Mouse (Mus musculus): ENCODE data around the gene Arl2bp. TPM values are rescaled to one million over a fixed set of nuclear protein-coding genes. Genes with fewer than 3 reads are reported as not detected.

Gene Arl2bp
- total RNA-seq (2014; rRNA removed): 134 and 234 TPM in 2 replicates
- polyA plus RNA-seq (2015; fragmentation: Nextera tagmentation; extraction: Ambion mirVana): 199 and 208 TPM in 2 replicates

GRCm38 (mm10) chr8:94666456-94667308 is at the start of gene Arl2bp:
Arl2bp (plus strand) TSS chr8:94666600.
- Histone ChIP-seq H3K4me2 (ENCODE audit: low read depth, low read length) (peak within 1 kb of the TSS; percentile 78), H3K27me3 (ENCODE audit: insufficient read depth, low read length) (no peaks in the 10 kb centered on the region), H3K9me3 (ENCODE audit: low read length) (no peaks in the 10 kb centered on the region), H3K36me3 (ENCODE audit: insufficient read depth, low read length) (peaks cover 13% of the 10 kb centered on the region), H3K9ac (replicated peaks; ENCODE audit: low read length) (peak within 1 kb of the TSS; percentile 99), H3K4me1 (ENCODE audit: insufficient read depth, low read length) (peaks cover 8% of the 10 kb centered on the region; the same call in 1 of the 2 replicates), H3K27ac (peak within 1 kb of the TSS; percentile 94), H3K4me3 (ENCODE audit: low read length) (peak within 1 kb of the TSS; percentile 74)
- ATAC-seq (peak; percentile 98), DNase-seq (ENCODE audit: low spot score) (peak; percentile 97)
- no peak for TF ChIP-seq CTCF (IDR thresholded peaks at IDR 0.05; ENCODE audit: low read depth)
- WGBS: under 1% methylated on average over 74 of the region's 74 CpGs

DNA sequence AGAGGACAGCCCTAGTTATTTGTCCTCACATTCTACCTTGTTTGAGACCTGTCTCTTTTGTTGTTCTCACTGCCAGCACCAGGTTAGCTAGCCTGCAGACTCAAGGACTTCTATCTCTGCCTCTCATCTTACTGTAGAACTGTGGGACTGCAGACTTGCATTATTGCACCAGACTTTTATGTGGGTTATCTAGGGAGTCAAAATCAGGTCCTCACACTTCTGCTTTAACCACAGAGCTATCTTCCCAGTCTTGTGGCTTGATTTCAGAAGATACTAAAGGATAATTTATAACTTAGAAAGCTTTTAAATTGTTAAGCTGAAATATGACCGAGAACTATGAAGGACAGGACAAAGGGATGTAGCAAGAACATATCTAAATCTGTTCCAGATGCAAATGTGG is 41.5 kb upstream of the Arl2bp start:
- no peaks in the 10 kb centered on the region for H3K9me3 ChIP-seq (ENCODE audit: low read length)
- no peak for TF ChIP-seq CTCF (IDR thresholded peaks at IDR 0.05; ENCODE audit: low read depth)
- H3K27ac ChIP-seq: no peak overlapping the region
- H3K36me3 ChIP-seq (ENCODE audit: insufficient read depth, low read length): peaks cover 9% of the 10 kb centered on the region; the same call in 1 of the 2 replicates
- H3K4me2 ChIP-seq (ENCODE audit: low read depth, low read length): no peak overlapping the region
- no peaks in the 10 kb centered on the region for H3K27me3 ChIP-seq (ENCODE audit: insufficient read depth, low read length)
- H3K4me3 ChIP-seq (ENCODE audit: low read length): no peak overlapping the region
- DNase-seq (ENCODE audit: low spot score): no peak
- ATAC-seq: no peak
- WGBS: 98% methylated on average over 1 of the region's 1 CpGs
- H3K4me1 ChIP-seq (ENCODE audit: insufficient read depth, low read length): no peaks in the 10 kb centered on the region
- H3K9ac ChIP-seq (replicated peaks; ENCODE audit: low read length): no peak overlapping the region

GRCm38 (mm10) chr8:94633564-94634194 is 32.7 kb upstream of the Arl2bp start:
- H3K36me3 ChIP-seq (ENCODE audit: insufficient read depth, low read length): peaks cover 44% of the 10 kb centered on the region
- DNase-seq (ENCODE audit: low spot score) (no peak), ATAC-seq (no peak)
- no peaks in the 10 kb centered on the region for H3K4me1 ChIP-seq (ENCODE audit: insufficient read depth, low read length)
- no peak overlapping the region for H3K9ac ChIP-seq (replicated peaks; ENCODE audit: low read length)
- WGBS: 92% methylated on average over 2 of the region's 2 CpGs
- no peak overlapping the region for H3K4me3 ChIP-seq (ENCODE audit: low read length)
- H3K27me3 ChIP-seq (ENCODE audit: insufficient read depth, low read length): no peaks in the 10 kb centered on the region
- no peak overlapping the region for H3K27ac ChIP-seq
- H3K9me3 ChIP-seq (ENCODE audit: low read length): no peaks in the 10 kb centered on the region
- no peak for TF ChIP-seq CTCF (IDR thresholded peaks at IDR 0.05; ENCODE audit: low read depth)
- H3K4me2 ChIP-seq (ENCODE audit: low read depth, low read length): no peak overlapping the region

DNA sequence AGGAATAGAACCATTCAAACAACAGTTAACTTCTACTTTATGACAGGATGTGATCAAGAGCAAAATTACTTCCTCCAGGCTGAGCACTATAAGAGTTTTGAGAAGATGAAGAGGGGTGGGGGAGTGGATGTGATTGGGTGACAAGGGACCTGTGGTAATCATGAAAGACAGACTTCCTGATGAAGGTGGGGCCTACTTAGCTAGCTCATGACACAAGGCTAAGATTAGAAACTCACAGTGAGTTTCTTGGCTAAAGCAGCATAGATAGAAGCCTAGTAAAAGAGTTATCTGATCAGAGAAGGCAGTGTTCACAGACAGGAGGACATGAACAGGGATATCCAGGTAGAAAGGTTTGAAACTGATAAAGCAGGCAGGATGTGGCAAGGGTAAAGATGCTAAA is 32.2 kb upstream of the Arl2bp start:
- no peak for TF ChIP-seq CTCF (IDR thresholded peaks at IDR 0.05; ENCODE audit: low read depth)
- ATAC-seq (no peak), DNase-seq (ENCODE audit: low spot score) (no peak)

GRCm38 (mm10) chr8:94641183-94641582 is 25.2 kb upstream of the Arl2bp start:
- Histone ChIP-seq H3K27me3 (ENCODE audit: insufficient read depth, low read length) (no peaks in the 10 kb centered on the region), H3K4me1 (ENCODE audit: insufficient read depth, low read length) (no peaks in the 10 kb centered on the region), H3K9ac (replicated peaks; ENCODE audit: low read length) (no peak overlapping the region), H3K36me3 (ENCODE audit: insufficient read depth, low read length) (peaks cover 60% of the 10 kb centered on the region), H3K4me3 (ENCODE audit: low read length) (no peak overlapping the region), H3K4me2 (ENCODE audit: low read depth, low read length) (no peak overlapping the region), H3K27ac (no peak overlapping the region), H3K9me3 (ENCODE audit: low read length) (no peaks in the 10 kb centered on the region)
- ATAC-seq (no peak), DNase-seq (ENCODE audit: low spot score) (no peak)
- TF ChIP-seq CTCF (IDR thresholded peaks at IDR 0.05; ENCODE audit: low read depth): no peak
- 92% methylated on average over 2 of the region's 2 CpGs for whole genome bisulfite sequencing

More for the DNA sequence above, 32.2 kb upstream of the Arl2bp start:
- Histone ChIP-seq H3K27me3 (ENCODE audit: insufficient read depth, low read length) (no peaks in the 10 kb centered on the region), H3K4me3 (ENCODE audit: low read length) (no peak overlapping the region), H3K9me3 (ENCODE audit: low read length) (no peaks in the 10 kb centered on the region), H3K27ac (no peak overlapping the region), H3K4me2 (ENCODE audit: low read depth, low read length) (no peak overlapping the region), H3K36me3 (ENCODE audit: insufficient read depth, low read length) (peaks cover 49% of the 10 kb centered on the region), H3K4me1 (ENCODE audit: insufficient read depth, low read length) (no peaks in the 10 kb centered on the region), H3K9ac (replicated peaks; ENCODE audit: low read length) (no peak overlapping the region)

- ATAC-seq (no peak), DNase-seq (ENCODE audit: low spot score) (peak; percentile 6)
- no peak overlapping the region for H3K27ac ChIP-seq
- no peaks in the 10 kb centered on the region for H3K9me3 ChIP-seq (ENCODE audit: low read length)
- H3K36me3 ChIP-seq (ENCODE audit: insufficient read depth, low read length): peaks cover 60% of the 10 kb centered on the region
- H3K27me3 ChIP-seq (ENCODE audit: insufficient read depth, low read length): no peaks in the 10 kb centered on the region
- H3K4me1 ChIP-seq (ENCODE audit: insufficient read depth, low read length): no peaks in the 10 kb centered on the region
- H3K4me2 ChIP-seq (ENCODE audit: low read depth, low read length): no peak overlapping the region
- no peak overlapping the region for H3K9ac ChIP-seq (replicated peaks; ENCODE audit: low read length)
- no peak overlapping the region for H3K4me3 ChIP-seq (ENCODE audit: low read length)
- WGBS: 91% methylated on average over 3 of the region's 3 CpGs
- TF ChIP-seq CTCF (IDR thresholded peaks at IDR 0.05; ENCODE audit: low read depth): no peak
These were observed 24.5 kb upstream of the Arl2bp start for GRCm38 (mm10) chr8:94641938-94642337.

All from hindbrain, postnatal 0 days (tissue).